Mouse (Mus musculus) thymus, adult 2 months (tissue): ENCODE data around the gene C5ar2.

Source experiments
- CTCF ChIP-seq: fragments of 200-500 bp; IDR thresholded peaks from 2 replicates; pipeline ENCODE4 v1.5.1; 2012; ENCODE audit warnings: mild to moderate bottlenecking, control low read depth, low read length, moderate library complexity, borderline replicate concordance; ENCODE audit not compliant: control insufficient read depth, poor library complexity, insufficient read depth; ENCODE audit errors: extremely low read depth
- POLR2A ChIP-seq: fragments of 200-500 bp; IDR thresholded peaks from 2 replicates; pipeline ENCODE4 v1.6.1; 2012; ENCODE audit warnings: mild to moderate bottlenecking, low read length, control low read depth, moderate library complexity; ENCODE audit not compliant: control insufficient read depth, poor library complexity, insufficient read depth; ENCODE audit errors: extremely low read depth

GRCm38 (mm10) chr7:16274922-16275890 is 31.3 kb upstream of the C5ar2 start:
- no peak for TF ChIP-seq CTCF
- TF ChIP-seq POLR2A: no peak
